Mouse (Mus musculus) intestine, embryonic 16.5 days (tissue): ENCODE results near the gene Uhrf2. TPM values are rescaled to one million over a fixed set of nuclear protein-coding genes. Genes with fewer than 3 reads are reported as not detected.
A peak's percentile ranks its signal among the peaks of the same experiment; 100 is the strongest.

ENCODE experiments used
- ATAC-seq: fragments of 200-750 bp; cut with Nextera tagmentation; 2 replicates; pipeline ENCODE4 v1.8.0; 2017; ENCODE audit warnings: moderate TSS enrichment, moderate library complexity
- H3K27ac ChIP-seq: fragments of 300-500 bp; sonication (generic); 2 replicates; pipeline ENCODE4 v1.5.1; 2014; ENCODE audit warnings: mild to moderate bottlenecking, low read length
- H3K27me3 ChIP-seq: fragments of 300-500 bp; sonication (generic); replicated peaks from 2 replicates; pipeline ENCODE4 v1.6.1; 2014; ENCODE audit warnings: low read length, control low read depth, mixed read lengths; ENCODE audit not compliant: control insufficient read depth, insufficient read depth
- H3K36me3 ChIP-seq: fragments of 300-500 bp; sonication (generic); 2 replicates; pipeline ENCODE4 v1.6.1; 2014; ENCODE audit warnings: low read length, control low read depth; ENCODE audit not compliant: control insufficient read depth, insufficient read depth
- H3K4me1 ChIP-seq: fragments of 300-500 bp; sonication (generic); 2 replicates; pipeline ENCODE4 v1.6.1; 2014; ENCODE audit warnings: low read length, control low read depth, mixed read lengths; ENCODE audit not compliant: control insufficient read depth, insufficient read depth
- H3K4me2 ChIP-seq: fragments of 300-500 bp; sonication (generic); 2 replicates; pipeline ENCODE4 v1.6.1; 2014; ENCODE audit warnings: low read depth, low read length, control low read depth
- H3K4me3 ChIP-seq: fragments of 300-500 bp; sonication (generic); 2 replicates; pipeline ENCODE4 v1.5.1; 2014; ENCODE audit warnings: mild to moderate bottlenecking, low read length
- H3K9ac ChIP-seq: fragments of 300-500 bp; sonication (generic); 2 replicates; pipeline ENCODE4 v1.6.1; 2014; ENCODE audit warnings: low read depth, low read length
- H3K9me3 ChIP-seq: fragments of 300-500 bp; sonication (generic); 2 replicates; pipeline ENCODE4 v1.6.1; 2016; ENCODE audit warnings: low read length, control low read depth; ENCODE audit not compliant: control insufficient read depth
- WGBS: fragments of 180-500 bp; shearing (Covaris S2); extraction: QIAGEN DNeasy Blood & Tissue Kit; methylation state at CpG from one replicate; pipeline ENCODE4 v1.1.7; 2014; 5-methylcytosine and 5-hydroxymethylcytosine counted together
- polyA plus RNA-seq: library from polyadenylated mRNA; unstranded; fragments of >200 nt; fragmentation: Nextera tagmentation; extraction: Ambion mirVana; gene quantifications from 2 replicates; pipeline ENCODE4 v1.2.1, GENCODE M21; 2015

The Uhrf2 gene
- polyA plus RNA-seq, 1 experiment from 2014 or later, result 43.2 TPM

DNA sequence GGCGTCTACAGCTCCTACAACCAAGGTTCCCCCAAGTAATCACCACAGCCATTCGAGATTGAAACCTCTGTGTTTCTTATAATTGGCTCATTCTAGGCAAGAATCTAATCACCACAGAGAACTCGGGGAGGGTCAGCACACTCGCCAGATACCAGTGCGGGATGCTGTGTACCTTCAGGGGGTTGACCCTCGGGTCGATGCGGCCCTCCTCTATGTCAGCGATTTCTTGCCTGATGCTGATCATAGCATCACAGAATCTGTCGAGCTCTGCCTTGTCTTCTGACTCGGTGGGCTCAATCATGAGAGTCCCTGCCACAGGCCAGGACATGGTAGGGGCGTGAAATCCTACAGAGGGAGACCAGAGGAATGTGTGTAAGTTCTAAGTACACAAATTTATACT is 70.3 kb downstream of the Uhrf2 start:
- Histone ChIP-seq H3K4me2 (no peak overlapping the region), H3K9ac (no peak overlapping the region), H3K4me1 (no peaks in the 10 kb centered on the region), H3K36me3 (peaks cover 9% of the 10 kb centered on the region), H3K27me3 (no peaks in the 10 kb centered on the region), H3K9me3 (peaks cover 7% of the 10 kb centered on the region; the same call in 1 of the 2 replicates), H3K4me3 (no peak overlapping the region), H3K27ac (no peak overlapping the region)
- 95% methylated on average over 12 of the region's 12 CpGs for WGBS
- no peak for ATAC-seq

DNA sequence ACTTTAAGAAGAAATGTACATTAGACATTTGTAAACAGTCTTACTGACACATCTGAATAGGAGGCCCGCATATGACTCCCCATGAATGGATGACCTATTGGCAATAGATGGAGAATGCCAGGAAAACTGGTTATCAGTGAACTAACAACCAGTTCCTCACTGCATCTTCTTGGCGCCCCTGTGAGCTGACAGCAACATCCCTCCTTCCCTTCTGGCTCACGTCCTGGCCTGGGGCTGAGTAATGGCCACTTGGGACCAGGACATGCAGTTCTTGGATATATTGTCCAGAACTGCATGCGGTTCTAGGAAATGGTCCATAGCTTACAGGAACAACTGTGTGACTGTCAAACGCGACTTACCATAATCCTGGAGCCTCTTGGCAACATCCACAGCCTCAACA is 72.3 kb downstream of the Uhrf2 start:
- Histone ChIP-seq H3K36me3 (peaks cover 6% of the 10 kb centered on the region), H3K4me3 (no peak overlapping the region), H3K4me1 (no peaks in the 10 kb centered on the region), H3K9me3 (peaks cover 7% of the 10 kb centered on the region; the same call in 1 of the 2 replicates), H3K9ac (no peak overlapping the region), H3K4me2 (no peak overlapping the region), H3K27ac (no peak overlapping the region), H3K27me3 (no peaks in the 10 kb centered on the region)
- no peak for ATAC-seq
- 80% methylated on average over 6 of the region's 6 CpGs for WGBS

DNA sequence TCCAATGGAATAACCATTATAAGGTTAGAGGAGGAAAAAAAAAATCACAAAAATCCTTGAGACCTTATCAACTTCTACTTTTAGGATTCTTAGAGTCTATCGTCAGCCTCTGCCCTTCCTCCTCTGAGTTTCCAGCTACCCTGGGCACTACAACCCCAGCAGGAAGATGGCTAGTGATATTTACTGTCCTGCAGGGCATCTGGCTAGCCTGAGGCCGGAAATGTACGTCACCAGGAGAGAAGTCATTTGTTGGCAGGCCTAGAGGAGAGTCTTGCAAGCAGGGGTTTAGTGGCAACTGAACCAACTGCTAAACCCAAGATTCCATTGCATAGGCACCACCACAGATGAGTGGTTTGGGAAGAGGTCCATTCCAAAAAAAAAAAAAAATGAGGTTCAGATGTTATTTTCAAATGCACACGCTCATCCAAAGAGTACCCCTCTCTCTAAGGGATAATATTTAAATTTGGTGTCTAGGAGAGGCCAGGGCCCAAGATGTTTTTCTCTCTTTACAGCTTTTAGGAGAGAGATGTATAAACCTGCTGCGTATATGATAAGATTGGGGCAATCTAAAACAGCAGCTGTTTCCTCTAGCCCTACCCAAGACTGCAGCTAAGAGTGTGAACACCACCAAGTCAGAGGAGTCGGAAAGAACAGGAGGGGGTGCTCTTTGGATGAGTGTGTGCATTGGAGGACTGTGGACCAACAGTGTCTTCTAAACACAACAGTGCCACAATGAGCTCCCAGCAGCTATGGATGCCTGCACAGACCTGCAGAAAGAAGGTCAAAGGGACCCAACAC is 74.9 kb downstream of the Uhrf2 start:
- Histone ChIP-seq H3K4me2 (no peak overlapping the region), H3K9me3 (no peaks in the 10 kb centered on the region), H3K9ac (no peak overlapping the region), H3K4me3 (no peak overlapping the region), H3K4me1 (no peaks in the 10 kb centered on the region), H3K27ac (no peak overlapping the region), H3K36me3 (no peaks in the 10 kb centered on the region), H3K27me3 (no peaks in the 10 kb centered on the region)
- 83% methylated on average over 6 of the region's 6 CpGs for WGBS
- ATAC-seq, result no peak

DNA sequence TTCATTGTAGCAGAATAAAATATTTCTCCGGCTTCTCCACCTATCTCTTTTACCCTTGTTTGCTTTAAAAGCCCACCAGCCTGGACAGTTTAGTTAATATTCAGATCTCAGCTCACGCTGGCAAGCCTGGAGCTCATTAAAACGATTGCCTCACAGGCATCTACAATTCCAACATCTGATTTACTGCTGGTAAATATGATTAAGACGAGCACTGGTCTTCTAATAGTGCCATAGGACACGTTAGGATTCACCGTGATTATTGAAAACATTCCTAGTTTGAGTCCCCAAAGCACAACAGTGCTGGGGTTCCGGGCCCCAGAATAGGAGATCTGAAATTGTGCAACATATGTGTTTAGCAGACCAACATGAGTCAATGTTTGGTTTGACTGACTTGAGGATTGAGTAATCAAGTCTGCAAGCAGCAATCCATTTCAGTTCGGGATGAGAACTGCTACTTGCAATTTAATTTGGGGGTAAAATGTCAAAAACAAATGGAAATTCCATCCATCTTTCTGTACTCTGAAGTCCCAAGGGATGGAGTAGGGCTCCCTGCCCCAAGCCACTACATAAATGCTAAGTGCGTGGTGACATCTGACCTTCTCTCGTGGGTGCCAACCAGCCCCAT is 77.0 kb downstream of the Uhrf2 start:
- WGBS, result 76% methylated on average over 10 of the region's 10 CpGs

DNA sequence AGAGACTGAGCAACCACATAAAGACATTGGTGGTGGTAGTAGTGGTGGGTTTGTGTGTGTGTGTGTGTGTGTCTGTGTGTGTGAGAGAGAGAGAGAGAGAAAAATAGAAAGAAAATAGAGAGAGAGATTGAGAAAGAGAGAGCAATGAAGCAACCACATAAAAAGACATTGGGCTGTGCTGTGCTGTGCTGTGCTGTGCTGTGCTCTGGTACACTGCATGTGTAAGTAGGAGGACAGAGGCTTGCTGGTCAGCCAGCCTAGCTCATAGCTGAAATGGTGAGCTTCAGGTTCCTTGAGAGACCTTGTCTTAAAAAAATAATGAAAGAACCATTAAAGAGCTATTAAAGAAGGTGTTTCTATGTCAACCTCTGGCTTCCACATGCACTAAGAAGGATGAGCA is 78.3 kb downstream of the Uhrf2 start:
- Histone ChIP-seq H3K4me3 (no peak overlapping the region), H3K9ac (no peak overlapping the region)
- no peak for ATAC-seq

More for the DNA sequence above, 77.0 kb downstream of the Uhrf2 start:
- no peaks in the 10 kb centered on the region for H3K27me3 ChIP-seq
- no peak overlapping the region for H3K27ac ChIP-seq
- H3K4me2 ChIP-seq, result no peak overlapping the region
- ATAC-seq, result no peak
- H3K4me3 ChIP-seq, result no peak overlapping the region
- H3K9ac ChIP-seq, result no peak overlapping the region
- no peaks in the 10 kb centered on the region for H3K36me3 ChIP-seq
- no peaks in the 10 kb centered on the region for H3K9me3 ChIP-seq
- H3K4me1 ChIP-seq, result no peaks in the 10 kb centered on the region

DNA sequence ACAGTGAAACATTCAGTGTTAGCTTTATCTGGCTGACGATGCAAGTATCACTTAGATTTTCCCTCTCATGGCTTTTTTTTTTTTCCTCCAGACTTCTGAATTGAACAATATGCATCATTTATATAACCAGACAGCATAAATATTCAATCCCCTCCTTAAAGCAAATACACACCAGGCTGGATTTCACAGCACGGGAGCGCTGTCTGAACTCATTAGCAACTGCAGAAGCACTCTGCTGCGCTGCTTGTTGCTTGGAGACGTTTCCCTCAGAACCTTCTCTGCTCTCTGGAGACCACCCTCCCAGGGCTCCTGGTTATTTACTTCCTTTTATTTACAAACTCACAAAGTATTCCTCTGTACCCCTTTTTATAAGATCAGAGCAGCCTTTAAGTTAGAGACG is 78.8 kb downstream of the Uhrf2 start:
- Histone ChIP-seq H3K4me2 (no peak overlapping the region), H3K4me3 (no peak overlapping the region), H3K9me3 (no peaks in the 10 kb centered on the region), H3K36me3 (no peaks in the 10 kb centered on the region), H3K9ac (no peak overlapping the region), H3K27me3 (no peaks in the 10 kb centered on the region), H3K27ac (no peak overlapping the region), H3K4me1 (no peaks in the 10 kb centered on the region)
- no peak for ATAC-seq
- 82% methylated on average over 6 of the region's 6 CpGs for WGBS

More for the DNA sequence above, 78.3 kb downstream of the Uhrf2 start:
- Histone ChIP-seq H3K9me3 (no peaks in the 10 kb centered on the region), H3K4me2 (no peak overlapping the region), H3K4me1 (no peaks in the 10 kb centered on the region), H3K27ac (no peak overlapping the region), H3K27me3 (no peaks in the 10 kb centered on the region), H3K36me3 (no peaks in the 10 kb centered on the region)

DNA sequence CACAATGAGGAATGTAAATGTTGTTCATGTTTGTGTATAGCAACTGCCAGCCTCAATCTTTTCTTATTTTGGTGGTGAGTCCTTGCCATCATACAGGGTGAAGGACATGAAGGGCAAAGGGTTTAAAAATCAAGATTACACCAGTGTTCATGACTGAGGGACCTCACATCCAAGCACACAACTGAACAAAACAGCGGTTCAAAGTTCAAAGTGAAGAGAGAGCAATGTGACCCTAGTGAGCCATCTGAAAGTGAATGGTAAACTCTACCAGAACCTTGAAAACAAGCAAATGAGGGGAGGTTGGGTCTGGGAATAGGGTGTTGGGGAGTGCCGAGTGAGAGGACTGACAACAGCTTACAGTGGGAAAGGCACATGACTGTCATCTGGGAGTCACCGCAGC is 81.1 kb downstream of the Uhrf2 start:
- 95% methylated on average over 3 of the region's 3 CpGs for WGBS
- Histone ChIP-seq H3K4me3 (no peak overlapping the region), H3K4me2 (no peak overlapping the region), H3K36me3 (no peaks in the 10 kb centered on the region), H3K27me3 (no peaks in the 10 kb centered on the region), H3K27ac (no peak overlapping the region), H3K9me3 (no peaks in the 10 kb centered on the region), H3K9ac (no peak overlapping the region), H3K4me1 (peaks cover 3% of the 10 kb centered on the region)
- no peak for ATAC-seq

DNA sequence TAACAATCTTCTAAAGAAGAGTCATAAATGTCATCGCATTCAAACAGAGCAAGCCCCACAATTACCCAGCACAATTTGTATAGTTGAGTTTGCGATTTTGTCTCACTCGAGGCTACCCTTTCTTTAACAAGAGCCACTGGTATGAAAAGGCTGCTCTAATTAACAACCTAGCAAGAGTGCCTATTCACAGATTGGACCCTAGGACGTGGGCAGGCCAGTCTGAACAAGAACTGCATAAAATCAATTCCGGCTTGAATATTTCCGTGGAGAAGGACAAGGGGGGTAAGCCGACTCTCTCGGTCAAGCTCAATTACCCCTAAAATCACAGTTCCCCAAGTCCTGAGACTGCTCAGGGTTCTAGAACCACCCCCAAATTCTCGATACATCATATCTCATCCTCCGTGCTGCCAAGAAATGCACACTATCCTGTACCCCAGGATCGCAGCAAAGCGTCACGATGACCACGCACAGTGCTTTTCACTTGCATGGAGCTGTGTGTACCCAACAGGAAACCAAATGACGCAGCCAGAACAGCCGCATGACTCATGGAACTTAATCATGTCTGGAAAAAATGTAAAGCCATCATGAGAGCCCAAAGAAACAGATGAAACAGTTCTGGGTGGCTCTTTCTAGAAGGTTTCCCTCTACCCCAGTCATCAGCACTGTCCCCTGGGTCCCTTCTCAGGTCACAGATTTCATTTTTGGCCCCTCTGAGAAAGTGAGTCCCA is 82.8 kb downstream of the Uhrf2 start:
- WGBS, result 86% methylated on average over 16 of the region's 16 CpGs

DNA sequence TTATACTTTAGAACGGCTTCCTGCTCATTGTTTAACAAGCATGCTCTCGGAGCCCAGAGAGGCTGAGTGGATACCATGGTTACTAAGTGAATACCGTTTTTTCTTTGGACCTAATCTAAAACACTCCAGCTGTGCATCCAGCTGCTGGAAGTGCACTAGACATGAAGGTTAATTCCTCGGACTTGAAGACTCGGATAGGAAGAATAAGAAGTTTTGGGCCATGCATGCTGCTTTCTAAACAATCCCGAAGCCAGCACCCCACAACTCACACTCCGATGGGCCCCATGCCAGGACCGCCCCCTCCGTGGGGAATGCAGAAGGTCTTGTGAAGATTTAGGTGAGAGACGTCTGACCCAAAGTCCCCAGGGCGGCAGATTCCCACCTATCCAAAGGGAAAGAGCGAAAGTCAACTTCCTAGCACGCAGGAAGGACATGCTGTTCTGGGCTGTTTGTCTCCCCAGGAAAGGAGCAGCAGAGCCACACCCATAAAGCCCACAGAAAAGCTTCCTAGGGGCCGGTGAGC is 84.7 kb downstream of the Uhrf2 start:
- Histone ChIP-seq H3K27me3 (no peaks in the 10 kb centered on the region), H3K36me3 (no peaks in the 10 kb centered on the region), H3K27ac (no peak overlapping the region), H3K4me3 (peak overlapping the region; percentile 3; the same call in 1 of the 2 replicates), H3K4me1 (peaks cover 3% of the 10 kb centered on the region), H3K9me3 (no peaks in the 10 kb centered on the region), H3K9ac (no peak overlapping the region), H3K4me2 (peak overlapping the region; percentile 17)
- WGBS, result 35% methylated on average over 14 of the region's 14 CpGs
- 0 out of 2 replicates have a peak, but pooled peaks have one; percentile 36 for ATAC-seq

More for the DNA sequence above, 82.8 kb downstream of the Uhrf2 start:
- H3K9ac ChIP-seq, result no peak overlapping the region
- no peaks in the 10 kb centered on the region for H3K27me3 ChIP-seq
- ATAC-seq, result no peak
- no peak overlapping the region for H3K4me3 ChIP-seq
- no peaks in the 10 kb centered on the region for H3K9me3 ChIP-seq
- no peaks in the 10 kb centered on the region for H3K36me3 ChIP-seq
- no peak overlapping the region for H3K27ac ChIP-seq
- no peak overlapping the region for H3K4me2 ChIP-seq
- peaks cover 3% of the 10 kb centered on the region for H3K4me1 ChIP-seq
